Mouse (Mus musculus) natural killer cell, adult 2 months (primary cell): ENCODE results near the gene Ago3.

ENCODE experiments used
- DNase-seq, 2 experiments: peaks; one replicate each; pipeline ENCODE4 v3.0.0; 2022; ENCODE audit warnings: low spot score in 2 of 2

The Ago3 gene

GRCm38 (mm10) chr4:126429347-126430079 lies at the start of gene Ago3:
Gene Ago3 (minus strand): TSS chr4:126429556.
- DNase-seq: peak; percentile 71 to 80

DNA sequence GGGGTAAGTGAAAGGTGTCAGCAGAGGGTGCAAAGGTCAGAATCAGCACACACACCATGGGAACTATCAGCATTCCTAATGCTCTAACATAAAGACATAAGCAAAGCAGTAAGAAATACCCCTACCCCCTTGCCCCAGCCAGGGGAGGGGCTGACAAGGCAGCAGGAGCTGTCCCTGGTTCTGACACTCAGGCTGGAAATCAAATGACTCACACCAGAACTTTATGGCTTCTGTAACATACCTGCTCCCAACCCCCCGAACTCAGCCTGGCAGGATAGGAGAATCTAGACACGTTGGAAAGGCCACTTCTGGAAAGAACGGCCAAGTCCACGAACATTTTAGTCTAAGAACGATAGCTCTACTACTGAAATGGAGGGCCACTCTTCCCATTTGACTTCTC lies 43.7 kb upstream of the Ago3 start:
- no peak for DNase-seq

DNA sequence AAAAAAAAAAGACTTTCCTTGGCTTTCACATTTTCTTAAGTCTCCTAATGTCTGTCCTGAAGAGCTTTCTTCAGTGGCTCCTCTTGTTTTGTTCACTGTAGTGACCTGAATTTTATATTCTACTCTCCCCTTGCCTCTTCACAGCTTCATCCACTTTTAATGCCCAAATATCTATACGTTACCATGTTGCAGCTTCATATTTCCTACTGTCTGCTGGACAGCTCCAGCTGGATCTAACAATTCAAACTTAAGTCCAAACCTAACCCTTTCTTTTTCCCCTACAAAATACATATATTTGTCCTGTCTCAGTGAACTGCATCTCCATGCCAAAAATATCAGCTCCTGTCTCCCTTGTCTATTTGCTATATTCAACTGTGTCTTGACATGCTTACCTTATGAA lies 40.0 kb upstream of the Ago3 start:
- no peak for DNase-seq

DNA sequence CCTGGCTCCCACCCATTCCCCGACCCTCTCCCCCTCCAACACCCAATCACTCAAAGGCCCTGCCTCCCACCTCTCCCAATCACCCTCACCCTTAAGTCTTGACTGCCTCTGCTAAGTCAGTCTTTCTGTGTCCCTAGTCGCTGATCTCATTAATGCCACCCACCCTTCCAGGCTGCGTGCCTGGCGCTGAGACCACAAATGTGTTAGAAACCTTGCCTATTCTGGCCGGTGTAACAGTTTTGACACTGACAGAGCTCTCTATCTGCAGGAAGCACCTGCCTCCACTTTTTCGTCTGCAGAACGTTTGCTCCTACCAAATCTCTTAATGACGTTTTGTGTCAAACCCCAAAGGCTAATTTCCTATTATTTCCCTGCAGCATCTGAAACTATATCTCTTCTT lies 39.6 kb upstream of the Ago3 start:
- DNase-seq: no peak

- peak; percentile 94 to 96 for DNase-seq
Measured at GRCm38 (mm10) chr4:126468285-126468901, 39.0 kb upstream of the Ago3 start, which contains the start of gene Ago1. Gene Ago1 (minus strand): TSS chr4:126468583.

GRCm38 (mm10) chr4:126467721-126468284 lies 38.4 kb upstream of the Ago3 start:
- DNase-seq: peak; percentile 39 to 68

DNA sequence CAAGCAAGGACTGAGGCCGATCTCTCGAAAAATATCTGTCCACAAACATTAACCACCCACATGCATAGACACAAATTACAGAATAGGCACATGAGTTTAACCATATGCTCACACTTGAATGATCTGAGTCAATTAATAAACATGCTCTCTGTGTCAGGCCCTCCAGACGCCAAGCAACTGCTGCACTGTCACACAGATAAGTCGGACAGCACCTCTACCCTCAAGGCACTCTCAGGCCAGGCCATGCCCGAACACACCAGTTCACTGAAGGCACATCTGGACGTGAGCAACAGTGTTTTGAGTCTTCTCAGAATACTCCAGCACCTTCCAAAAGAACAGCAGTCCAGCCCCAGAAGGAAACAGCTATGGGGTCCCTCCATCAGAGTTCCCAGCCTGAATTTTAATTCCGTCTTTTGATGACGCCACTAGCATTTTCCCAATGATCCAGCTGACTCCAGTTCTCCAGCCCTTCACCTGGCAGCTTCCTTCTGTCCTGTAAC lies 36.9 kb upstream of the Ago3 start:
- DNase-seq: no peak

DNA sequence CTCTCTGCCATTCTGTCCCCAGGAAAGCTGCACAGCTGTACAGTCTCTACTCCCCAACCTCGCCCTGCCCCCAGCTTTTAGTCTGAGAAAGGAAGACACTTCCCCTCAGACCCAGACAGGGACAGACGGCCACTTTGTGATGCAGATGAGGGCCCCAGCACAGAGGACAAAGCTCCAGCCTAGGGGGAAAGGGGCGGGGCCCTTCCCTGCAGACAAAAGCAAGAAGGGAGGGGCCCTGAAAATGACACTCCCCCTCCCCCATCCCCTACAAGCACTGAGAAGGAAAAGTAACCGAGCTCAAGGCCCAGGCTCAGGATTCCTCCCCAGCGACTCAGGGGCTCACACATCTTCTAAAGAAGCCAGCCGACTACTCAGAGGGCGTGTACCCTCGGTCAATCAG lies 36.5 kb upstream of the Ago3 start:
- DNase-seq: no peak

DNA sequence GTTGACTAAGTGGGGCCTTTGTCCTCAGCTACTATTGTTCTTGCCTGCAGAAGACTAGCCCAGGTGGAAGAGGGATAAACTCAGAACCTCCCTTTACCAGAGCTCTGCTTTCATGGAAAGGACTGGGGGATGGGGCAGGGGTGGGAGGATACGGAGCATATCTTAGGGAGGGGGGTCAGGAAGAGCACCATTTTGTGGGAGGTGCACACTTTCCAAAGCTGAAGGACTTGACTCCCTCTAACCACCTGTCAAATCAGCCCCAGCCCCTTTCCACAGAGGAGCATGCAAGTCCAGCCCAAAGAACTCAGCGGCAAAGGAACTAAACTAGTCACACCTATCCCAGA lies 35.5 kb upstream of the Ago3 start:
- DNase-seq: no peak

GRCm38 (mm10) chr4:126464189-126464891 lies 35.0 kb upstream of the Ago3 start:
- DNase-seq: no peak

GRCm38 (mm10) chr4:126455441-126455840 lies 26.1 kb upstream of the Ago3 start:
- no peak for DNase-seq

- no peak for DNase-seq
Measured at GRCm38 (mm10) chr4:126454547-126455254, 25.3 kb upstream of the Ago3 start.

DNA sequence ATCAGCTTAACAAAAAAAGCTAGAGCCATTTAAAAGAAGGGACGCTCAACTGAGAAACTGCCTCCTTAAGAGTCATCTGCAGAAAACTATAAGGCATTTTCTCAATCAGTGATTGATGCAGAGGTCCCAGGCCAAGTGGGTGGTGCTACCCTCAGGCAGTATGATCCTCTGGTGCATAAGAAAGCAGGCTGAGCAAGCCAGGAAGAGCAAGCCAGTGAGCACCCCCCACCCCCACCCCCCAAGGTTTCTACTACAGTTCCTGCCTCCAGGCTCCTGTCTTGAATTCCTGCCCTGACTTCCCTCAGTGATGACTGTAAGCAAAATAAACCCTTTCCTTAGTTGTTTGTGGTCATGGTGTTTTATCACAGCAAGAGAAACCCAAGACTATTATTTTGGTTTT lies 20.9 kb upstream of the Ago3 start:
- DNase-seq: no peak

DNA sequence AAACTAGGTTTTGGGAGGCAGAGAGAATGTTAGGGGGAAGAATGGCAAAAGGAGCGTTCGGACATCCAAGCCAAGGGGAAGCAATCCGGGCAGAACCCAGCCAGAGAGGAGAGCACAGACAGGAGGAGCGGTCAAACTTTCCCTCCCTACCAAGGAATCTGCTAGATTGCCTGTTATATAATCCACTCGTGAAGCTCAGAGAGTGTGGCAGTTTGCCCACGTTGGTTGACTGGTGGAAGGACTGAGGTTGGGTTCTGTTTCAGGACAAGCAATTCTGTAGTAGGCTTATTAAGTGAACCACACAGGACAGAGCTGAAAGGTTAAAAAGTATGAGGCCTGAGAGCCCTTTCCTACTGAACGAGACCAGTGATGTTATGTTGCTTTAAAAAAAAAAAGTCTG lies 17.8 kb upstream of the Ago3 start:
- no peak for DNase-seq

DNA sequence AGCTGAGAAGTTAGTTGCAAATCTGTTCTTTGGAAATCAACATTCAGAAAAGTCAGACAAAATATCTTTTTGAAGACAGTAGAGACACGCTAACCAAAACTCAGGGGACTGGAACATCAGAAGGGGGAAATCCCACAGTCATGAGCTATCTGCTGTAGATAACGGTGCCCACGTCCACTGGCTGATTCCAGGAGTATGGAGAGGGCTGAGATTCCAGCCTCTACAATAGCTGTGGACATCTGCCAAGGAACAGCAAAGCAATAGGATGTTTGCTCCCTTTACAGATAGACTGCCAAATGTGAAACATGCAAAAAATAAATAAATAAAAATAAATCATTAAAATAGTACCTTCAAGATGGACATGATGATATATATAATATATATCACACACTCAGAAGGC lies 15.2 kb upstream of the Ago3 start:
- no peak for DNase-seq

GRCm38 (mm10) chr4:126438261-126438660 lies 8.9 kb upstream of the Ago3 start:
- DNase-seq: no peak

- no peak for DNase-seq
Measured at GRCm38 (mm10) chr4:126436268-126436667, 6.9 kb upstream of the Ago3 start.

DNA sequence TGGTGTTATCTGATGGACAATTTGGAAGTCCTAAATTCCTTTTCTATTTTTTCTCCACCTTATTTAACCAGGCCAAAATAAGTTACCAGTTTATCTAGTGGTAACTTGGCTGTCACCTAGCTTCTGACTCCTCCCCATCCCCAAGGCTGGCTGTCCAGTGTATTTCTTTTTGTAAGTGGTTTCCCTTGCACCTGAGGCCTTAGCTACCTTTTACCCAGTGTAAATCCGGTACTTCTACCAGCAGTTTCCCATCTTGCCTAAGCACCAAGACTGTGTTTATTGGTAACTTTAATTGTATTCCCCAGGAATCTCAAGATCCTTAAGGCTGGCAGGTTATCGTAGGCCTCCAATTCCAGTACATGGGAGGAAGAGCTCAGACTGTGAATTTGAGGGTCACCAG lies 4.7 kb upstream of the Ago3 start:
- no peak for DNase-seq

- no peak for DNase-seq
Measured at GRCm38 (mm10) chr4:126433175-126433574, 3.8 kb upstream of the Ago3 start.

DNA sequence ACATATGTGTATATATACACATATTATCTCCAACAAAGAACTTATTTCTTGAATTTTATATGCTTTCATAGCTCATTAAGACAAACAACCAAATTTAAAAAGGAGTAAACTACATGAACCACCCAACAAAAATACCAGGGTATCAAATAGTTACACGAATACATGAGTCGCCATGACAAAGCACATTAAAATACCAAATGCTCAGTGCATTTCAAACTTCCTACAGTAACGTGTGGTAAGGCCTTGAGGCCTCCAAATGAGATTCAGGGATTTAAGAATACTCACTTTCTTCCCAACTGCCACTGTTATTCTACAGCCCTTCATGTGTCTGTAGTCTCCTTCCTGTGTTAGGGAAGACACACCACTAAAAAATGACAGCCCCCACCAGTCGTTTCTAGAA lies 2.4 kb upstream of the Ago3 start:
- no peak for DNase-seq

DNA sequence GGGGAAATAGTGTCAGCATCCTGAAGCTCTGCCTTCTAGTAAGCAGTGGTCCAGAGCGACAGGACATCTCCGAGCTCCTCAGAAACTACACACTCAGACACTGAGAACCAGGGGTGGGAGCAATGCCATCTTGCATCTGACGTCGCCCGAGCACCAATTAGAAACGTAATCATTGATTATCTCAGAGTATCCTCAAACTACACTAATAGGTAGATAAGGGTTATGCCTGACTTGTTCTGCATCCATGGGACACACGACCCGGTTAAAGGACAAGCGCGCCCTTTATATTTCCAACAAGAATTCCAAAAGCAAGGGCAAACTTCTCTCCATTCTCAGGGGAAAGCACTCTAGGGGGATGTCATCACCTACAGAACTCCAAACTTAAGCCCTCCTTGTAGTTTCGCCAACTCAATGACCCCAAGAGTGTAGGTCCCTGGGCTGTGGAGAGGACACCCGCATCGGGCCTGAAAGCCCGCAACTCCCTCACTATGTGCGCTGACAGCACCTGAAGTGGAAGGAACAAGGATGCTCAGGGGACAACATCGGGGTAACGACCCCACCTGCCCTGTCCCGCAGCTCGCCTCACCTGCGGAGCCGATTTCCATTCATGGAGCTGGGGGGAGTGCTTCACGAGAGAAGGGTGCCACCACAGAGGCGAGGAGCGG lies 542 bp downstream of the Ago3 start:
- no peak for DNase-seq
